Mouse (Mus musculus) adrenal gland, postnatal 4 days (tissue): ENCODE data around the gene Inpp4a. TPM values are rescaled to one million over a fixed set of nuclear protein-coding genes. Genes with fewer than 3 reads are reported as not detected.

Source experiments
- DNase-seq, 2 experiments: peaks; one replicate each; pipeline ENCODE4 v3.0.0; 2021 to 2022; ENCODE audit warnings: low spot score in 2 of 2, mixed read lengths in 2 of 2
- long read RNA-seq, 2 experiments: library from polyadenylated mRNA; stranded (forward); transcript quantifications; one replicate each; pipeline ENCODE4 v2.0.0; 2021
- total RNA-seq, 2 experiments: library from RNA; stranded (reverse); gene quantifications; 2 replicates each; pipeline ENCODE4 v1.2.3; 2021

Gene Inpp4a
- total RNA-seq = 10 to 100 TPM; 25.1 to 29.7 TPM
- long read RNA-seq, experiment 1 = 0 reads
- long read RNA-seq, experiment 2, partial matches to known transcripts = 1 of 2 reads
- long read RNA-seq, experiment 2, other reads (novel, unspliced or antisense) = 1 of 2 reads

DNA sequence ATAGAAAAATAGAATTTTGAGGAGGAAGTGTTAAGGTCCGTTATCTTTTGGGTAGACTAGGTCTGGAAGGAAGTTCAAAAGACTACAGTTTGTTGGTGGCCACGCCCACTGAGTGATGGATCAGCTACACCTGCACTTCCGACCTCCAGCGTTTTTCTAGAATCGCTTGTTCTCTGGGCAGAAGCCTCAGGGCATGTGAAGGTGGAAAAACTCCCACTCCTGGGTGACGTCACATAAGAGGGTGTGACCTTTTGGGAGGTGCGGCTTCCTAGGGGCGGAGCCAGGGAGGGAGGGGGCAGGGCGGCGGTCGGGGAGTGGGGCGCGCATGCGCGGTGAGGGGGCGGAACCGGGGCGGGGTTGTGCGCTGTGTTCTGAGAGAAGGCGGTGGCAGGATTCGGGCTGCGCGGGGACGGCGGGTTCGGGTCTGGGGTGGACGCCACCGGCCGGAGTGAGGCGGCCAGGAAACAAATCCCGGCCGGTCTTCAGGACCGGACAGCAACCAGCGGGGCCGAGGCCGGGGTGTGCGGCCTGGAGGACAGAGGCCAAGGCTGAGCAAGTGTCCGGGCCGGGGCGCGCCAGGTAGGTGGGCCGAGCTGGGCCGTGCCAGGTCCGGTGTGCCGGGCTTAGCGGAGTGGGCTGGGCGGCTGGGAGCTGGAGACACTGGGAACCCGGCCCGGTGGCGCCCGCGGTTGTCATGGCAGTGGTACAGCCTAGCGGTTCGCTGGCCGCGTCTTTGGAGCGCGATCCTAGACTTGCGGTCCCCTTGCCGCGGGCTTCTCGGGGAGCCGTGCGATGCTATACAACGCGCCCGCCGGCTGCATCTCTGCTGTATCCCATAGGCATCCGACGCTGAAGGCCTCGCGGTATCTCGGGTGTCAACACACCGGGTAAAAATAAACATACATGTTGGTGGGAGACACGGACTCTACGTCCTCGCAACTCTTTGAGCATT, at the start of gene Inpp4a:
Gene Inpp4a, plus strand, starts transcription at position 326 of the 952 bp plus-strand sequence.
- peak; percentile 94 to 98 for DNase-seq

DNA sequence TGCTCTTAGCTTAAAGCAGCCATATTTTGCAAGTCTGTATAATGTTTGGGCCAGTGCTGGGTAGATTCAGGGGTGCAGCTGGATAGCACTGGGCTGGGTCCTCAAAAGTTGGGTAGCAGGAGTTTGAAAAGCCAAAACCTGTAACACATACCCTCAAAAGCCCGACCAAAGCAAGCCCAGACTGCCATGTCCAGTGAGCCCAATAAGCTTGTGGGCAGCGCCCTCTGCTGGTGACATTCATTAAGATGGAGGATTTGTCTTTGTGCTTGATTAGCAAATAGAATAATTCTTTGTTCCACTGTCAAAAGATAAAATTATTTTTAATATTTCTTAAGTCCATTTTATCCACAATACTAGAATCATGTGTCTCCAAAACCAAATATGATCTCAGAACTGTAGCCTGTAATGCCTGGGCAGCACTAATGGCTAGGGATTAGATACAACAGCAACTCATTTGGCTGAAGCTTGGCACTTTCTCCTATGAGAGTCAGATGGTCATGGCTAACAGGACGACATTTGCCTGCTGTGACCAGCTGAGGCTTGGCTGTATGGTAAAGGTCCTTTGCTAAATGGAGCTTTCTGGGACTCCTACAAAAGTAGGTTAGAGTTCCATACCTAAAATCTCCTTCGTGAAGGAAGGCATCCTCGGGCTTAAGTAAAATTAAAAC, 48.9 kb upstream of the Inpp4a start:
- peak; percentile 55 to 75 for DNase-seq

- no peak for DNase-seq
Measured at GRCm38 (mm10) chr1:37258443-37258842, 41.2 kb upstream of the Inpp4a start.

DNA sequence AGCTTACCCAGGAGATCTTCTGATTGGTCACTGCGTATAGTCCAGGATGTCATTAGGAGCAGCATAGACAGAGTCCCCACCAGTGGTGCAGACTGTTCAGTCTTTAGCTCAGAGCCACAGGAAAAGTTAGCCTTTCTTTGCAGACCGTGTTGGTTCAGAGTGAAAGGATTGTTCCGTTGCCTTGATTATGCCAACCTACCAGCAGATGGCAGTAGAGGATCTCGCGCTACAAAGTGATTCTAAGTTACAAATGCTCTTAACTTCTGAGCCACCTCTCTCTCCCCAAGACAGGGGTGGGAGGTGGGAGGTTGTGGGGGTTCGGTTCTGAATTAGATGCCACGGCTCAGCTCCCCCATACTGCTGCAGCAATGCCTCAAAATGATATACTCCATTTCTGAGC, 27.2 kb upstream of the Inpp4a start:
- peak in 1 of 2 experiments; percentile 17 for DNase-seq

- DNase-seq = no peak
Measured at GRCm38 (mm10) chr1:37286556-37286955, 13.1 kb upstream of the Inpp4a start.

GRCm38 (mm10) chr1:37287748-37288147, 11.9 kb upstream of the Inpp4a start:
- no peak for DNase-seq

DNA sequence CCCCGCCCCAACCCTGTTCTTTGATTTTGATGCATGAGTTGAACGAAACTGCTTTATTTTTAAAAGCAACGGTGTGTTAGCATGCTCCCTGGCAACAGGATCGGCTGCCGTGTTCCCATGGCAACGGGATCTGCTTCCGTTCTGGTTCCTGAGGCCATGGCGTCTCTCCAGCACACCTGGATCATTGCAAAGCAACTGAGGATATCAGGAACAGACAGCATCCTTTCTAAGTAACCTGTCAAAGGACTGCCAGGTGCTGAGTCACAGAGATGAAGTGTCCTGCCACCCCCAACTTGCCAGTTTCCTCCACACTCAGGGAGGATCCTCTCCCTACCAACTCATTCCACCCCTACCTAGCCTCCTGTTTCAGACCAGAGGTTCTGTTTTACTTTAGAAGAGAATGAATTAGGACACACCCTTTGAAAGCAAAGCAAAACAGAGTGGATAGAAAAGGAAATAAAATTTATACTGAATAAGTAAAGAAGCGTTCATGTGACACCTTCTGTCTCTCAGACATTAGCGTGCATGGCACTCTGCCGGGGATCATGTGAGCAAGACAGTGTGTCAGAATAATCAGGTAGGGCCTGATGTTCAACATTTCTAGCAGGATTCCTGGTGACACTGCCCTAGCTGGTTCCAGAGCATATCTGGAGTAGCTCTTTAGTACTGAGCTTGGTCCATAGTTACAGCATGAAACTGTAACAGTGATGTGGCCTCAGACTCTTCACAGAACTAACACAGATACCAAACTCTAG, 11.3 kb upstream of the Inpp4a start:
- no peak for DNase-seq

DNA sequence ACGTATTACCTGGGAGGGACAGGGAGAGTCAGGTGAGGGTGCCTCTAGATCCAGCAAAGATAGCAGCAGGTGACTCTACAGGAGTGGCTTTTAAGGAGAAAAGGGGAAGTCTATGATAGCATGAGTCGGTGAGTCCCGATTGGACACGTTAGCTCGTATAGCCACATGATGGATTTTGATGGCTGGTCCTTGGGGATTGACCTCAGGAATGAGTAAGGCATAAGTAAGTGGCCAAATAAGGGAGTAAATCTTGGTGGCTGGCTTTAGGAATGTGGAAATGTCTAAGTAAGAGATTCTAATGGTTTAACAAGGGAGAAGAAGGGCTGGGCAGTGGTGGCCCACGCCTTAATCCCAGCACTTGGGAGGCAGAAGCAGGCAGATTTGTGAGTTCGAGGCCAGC, 10.7 kb upstream of the Inpp4a start:
- no peak for DNase-seq

- no peak for DNase-seq
Measured at GRCm38 (mm10) chr1:37296414-37296813, 3.3 kb upstream of the Inpp4a start.

DNA sequence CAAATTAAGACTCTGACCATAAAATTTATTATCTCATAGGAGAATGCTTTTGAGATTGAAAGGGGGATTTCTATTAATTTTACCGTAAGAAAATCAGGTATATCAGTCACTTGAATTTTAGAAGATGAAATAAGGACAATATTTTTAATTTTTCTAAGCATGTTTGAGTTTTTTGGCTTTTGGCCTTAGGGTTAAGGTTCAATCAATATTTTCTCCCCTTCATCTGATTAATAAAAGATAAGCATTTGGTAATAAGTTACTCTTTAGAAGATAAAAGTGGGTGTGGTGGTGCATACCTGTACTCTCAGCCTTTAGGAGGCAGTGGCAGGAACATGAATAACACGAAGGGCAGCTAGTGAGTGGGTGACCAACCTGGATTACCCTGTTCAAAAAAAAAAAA, 761 bp upstream of the Inpp4a start:
- no peak for DNase-seq

- DNase-seq = no peak
Measured at GRCm38 (mm10) chr1:37300650-37301049, 985 bp downstream of the Inpp4a start.

GRCm38 (mm10) chr1:37302801-37303200, 3.1 kb downstream of the Inpp4a start:
- no peak for DNase-seq

- no peak for DNase-seq
Measured at GRCm38 (mm10) chr1:37305691-37306287, 6.1 kb downstream of the Inpp4a start.

DNA sequence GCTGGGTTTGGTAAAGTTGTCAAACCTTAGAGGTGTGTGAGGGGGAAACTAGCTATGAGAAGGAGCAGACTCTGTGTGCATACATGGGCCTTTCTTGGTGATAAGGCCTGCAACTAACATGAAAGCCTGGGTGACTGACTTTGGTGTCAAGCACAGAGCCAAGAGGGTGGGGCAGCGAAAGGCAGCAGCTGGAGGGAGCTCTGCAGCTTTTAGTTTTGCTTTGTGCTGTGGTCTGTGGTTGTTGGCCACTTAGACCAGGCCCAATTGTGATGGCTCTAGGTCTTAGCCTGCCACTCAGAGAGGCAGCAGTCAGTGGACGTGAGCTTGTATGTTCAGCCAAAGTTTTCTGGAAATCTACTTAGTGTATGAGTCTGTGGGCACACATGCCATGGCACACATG, 7.9 kb downstream of the Inpp4a start:
- no peak for DNase-seq

- no peak for DNase-seq
Measured at GRCm38 (mm10) chr1:37308021-37308742, 8.5 kb downstream of the Inpp4a start.

GRCm38 (mm10) chr1:37308743-37309100, 9.1 kb downstream of the Inpp4a start:
- DNase-seq = no peak

DNA sequence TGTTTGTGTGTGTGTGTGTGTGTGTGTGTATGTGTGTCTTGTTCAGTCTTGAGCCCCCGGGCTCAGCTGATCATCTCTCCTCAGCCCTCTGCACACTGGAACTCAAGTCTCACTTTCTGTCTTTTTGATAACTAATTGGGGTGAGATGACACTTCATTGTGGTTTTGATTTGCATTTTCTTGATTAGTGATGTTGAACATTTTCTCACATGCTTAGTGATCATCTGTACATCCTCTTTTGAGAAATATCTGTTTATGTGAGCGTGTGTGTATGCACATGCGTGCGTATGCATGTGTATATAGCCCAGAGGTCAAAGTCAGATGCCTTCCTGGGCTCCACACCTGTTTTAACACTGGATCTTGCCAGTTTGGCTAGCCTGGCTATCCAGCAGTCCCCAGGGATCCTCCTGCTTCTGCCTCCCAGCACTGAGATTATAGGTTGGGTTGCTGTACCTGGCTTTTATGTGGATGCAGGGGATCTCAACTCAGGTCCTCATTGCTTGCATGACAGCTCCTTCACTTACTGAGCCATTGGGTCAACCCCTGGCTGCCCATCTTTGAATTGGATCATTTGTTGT, 10.4 kb downstream of the Inpp4a start:
- DNase-seq = no peak

- DNase-seq = no peak
Measured at GRCm38 (mm10) chr1:37314338-37314737, 14.7 kb downstream of the Inpp4a start.

DNA sequence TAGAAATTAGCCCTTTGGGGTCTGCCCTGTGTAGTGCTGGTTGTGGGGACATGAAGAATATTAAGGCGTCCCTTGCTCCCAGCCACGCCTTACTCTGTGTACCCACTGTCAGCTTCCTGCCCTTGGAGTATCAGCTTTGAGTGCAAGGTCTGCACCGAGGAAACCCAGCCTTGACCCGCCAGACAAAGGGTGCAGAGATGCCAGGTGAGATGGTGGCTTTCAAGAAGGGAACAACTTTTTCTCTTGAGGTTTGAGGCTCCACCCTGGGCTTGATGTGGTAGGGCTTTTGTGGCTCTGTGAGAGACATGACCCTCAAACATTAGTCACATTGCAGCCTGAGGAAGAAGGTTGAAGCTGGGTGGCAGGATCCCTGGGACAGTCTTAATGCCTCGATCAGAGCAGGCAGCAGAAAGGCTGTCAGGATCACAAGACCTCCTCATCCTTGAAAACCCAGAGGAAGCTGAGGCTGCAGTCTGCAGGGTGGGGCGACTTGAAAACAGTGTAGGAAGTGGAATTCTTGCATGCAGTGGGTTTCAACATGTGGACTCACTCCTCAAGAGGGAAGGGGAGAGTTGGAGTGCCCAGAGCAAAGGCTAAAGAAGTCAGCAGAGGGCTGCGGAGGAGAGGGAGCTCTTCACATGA, 18.1 kb downstream of the Inpp4a start:
- no peak for DNase-seq

- DNase-seq = no peak
Measured at GRCm38 (mm10) chr1:37318558-37318957, 18.9 kb downstream of the Inpp4a start.
